In the genomic region with DNA sequence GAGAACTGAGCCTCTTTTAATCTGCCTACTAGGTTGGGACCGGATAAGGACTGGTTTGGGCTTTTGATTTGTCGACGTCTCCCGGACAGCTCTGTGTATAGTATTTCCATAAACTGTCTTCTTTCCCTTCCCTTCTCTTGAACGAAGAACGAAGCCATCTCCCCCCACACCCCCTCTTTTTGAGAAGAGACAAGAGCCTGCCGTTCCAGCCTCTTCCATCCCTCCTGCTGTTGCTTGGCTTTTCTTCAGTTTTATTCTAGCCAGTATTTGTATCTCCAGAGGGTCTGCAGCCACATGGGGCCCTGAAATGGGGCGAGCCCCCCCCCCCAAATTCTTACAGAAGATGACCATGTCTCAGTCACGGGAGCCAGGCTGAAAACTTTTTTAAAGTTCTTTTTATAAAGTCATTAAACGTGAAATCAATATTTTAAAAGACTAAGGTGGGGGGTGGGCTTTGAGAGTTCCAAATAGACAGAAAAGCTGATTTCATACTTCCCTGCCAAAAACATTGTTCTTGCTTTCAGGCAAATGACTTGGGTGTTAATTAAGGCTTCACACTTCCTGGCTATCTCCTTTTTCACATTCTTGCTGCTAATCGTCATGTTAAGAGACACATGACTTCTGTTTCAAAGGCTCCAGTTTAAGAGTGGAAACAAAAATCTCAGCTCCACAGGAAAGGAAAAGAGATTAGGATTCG, we compare ENCODE assay signal across 14 mouse cellular contexts. TPM values are rescaled to one million over a fixed set of nuclear protein-coding genes. Genes with fewer than 3 reads are reported as not detected.
DNase-seq lines count a peak whose midpoint lies in the region; ATAC-seq and TF ChIP-seq lines count a peak whose summit lies in the region.
"Had no signal": no experiment of that assay in that cellular context is flagged by ENCODE, and none has a peak within 500 bp of the region (broad histone marks: within the 10 kb centered on the region; RNA-seq: fewer than 3 reads in every experiment).

No protein-coding gene starts in this region.

- no peaks in the 10 kb centered on the region for H3K27me3 ChIP-seq in forebrain, embryonic 14.5 days (replicated peaks; ENCODE audit: control insufficient read depth, insufficient read depth, low read length)
- no peaks in the 10 kb centered on the region for H3K27me3 ChIP-seq in forebrain, embryonic 11.5 days (ENCODE audit: control insufficient read depth, insufficient read depth, low read length)
- H3K27me3 ChIP-seq in hindbrain, embryonic 16.5 days (replicated peaks; ENCODE audit: control insufficient read depth, insufficient read depth, low read length): no peaks in the 10 kb centered on the region
- H3K27me3 ChIP-seq in hindbrain, embryonic 10.5 days (ENCODE audit: insufficient read depth, poor library complexity, severe bottlenecking): no peaks in the 10 kb centered on the region
- H3K27me3 ChIP-seq in Patski: no peaks in the 10 kb centered on the region
- H3K27me3 ChIP-seq in forebrain, postnatal 0 days (ENCODE audit: insufficient read depth, low read length): no peaks in the 10 kb centered on the region
- H3K27me3 ChIP-seq: kidney, embryonic 15.5 days had no signal

- H3K27ac ChIP-seq in forebrain, embryonic 14.5 days (ENCODE audit: low read depth, low read length): no peak overlapping the region
- no peak overlapping the region for H3K27ac ChIP-seq in forebrain, embryonic 11.5 days (ENCODE audit: low read depth, low read length)
- no peak overlapping the region for H3K27ac ChIP-seq in hindbrain, embryonic 16.5 days (ENCODE audit: low read depth, low read length)
- H3K27ac ChIP-seq in hindbrain, embryonic 10.5 days: no peak overlapping the region
- 0 out of 2 replicates have a peak overlapping the region, but pooled peaks have one; percentile 21 for H3K27ac ChIP-seq in forebrain, postnatal 0 days (ENCODE audit: low read depth, low read length)
- H3K27ac ChIP-seq: kidney, embryonic 15.5 days; layer of hippocampus, adult 2 months; left cerebral cortex, adult 2 months; midbrain, embryonic 12.5 days had no signal

- no peaks in the 10 kb centered on the region for H3K4me1 ChIP-seq in forebrain, embryonic 14.5 days (ENCODE audit: control insufficient read depth, insufficient read depth, low read length)
- H3K4me1 ChIP-seq in forebrain, embryonic 11.5 days (replicated peaks; ENCODE audit: control insufficient read depth, insufficient read depth, low read length): no peaks in the 10 kb centered on the region
- no peaks in the 10 kb centered on the region for H3K4me1 ChIP-seq in hindbrain, embryonic 16.5 days (ENCODE audit: control insufficient read depth, insufficient read depth, low read depth, low read length)
- peaks cover 15% of the 10 kb centered on the region; the same call in 1 of the 2 replicates for H3K4me1 ChIP-seq in hindbrain, embryonic 10.5 days (replicated peaks)
- no peaks in the 10 kb centered on the region for H3K4me1 ChIP-seq in forebrain, postnatal 0 days (ENCODE audit: insufficient read depth)

- POLR2A ChIA-PET in Patski (lab: Charles Lee): interaction anchor here (0.7 to 2.9 kb wide), 5 partner anchors 25 to 104 kb away, joined by 3 to 19 read pairs (median 4); partner anchors contain the start of gene Cnn3

- no peak for TF ChIP-seq CTCF in Patski (IDR thresholded peaks at IDR 0.05)
- TF ChIP-seq CTCF in forebrain, postnatal 0 days (IDR thresholded peaks at IDR 0.05; ENCODE audit: low read depth): no peak

- H3K9me3 ChIP-seq in forebrain, embryonic 14.5 days (replicated peaks; ENCODE audit: control insufficient read depth, low read length): no peaks in the 10 kb centered on the region
- no peaks in the 10 kb centered on the region for H3K9me3 ChIP-seq in forebrain, embryonic 11.5 days (ENCODE audit: control insufficient read depth, low read length)
- no peaks in the 10 kb centered on the region for H3K9me3 ChIP-seq in hindbrain, embryonic 16.5 days (ENCODE audit: control insufficient read depth, low read length)
- no peaks in the 10 kb centered on the region for H3K9me3 ChIP-seq in hindbrain, embryonic 10.5 days
- H3K9me3 ChIP-seq in forebrain, postnatal 0 days (ENCODE audit: low read length): no peaks in the 10 kb centered on the region
- H3K9me3 ChIP-seq: kidney, embryonic 15.5 days; midbrain, embryonic 12.5 days had no signal

- H3K4me3 ChIP-seq in forebrain, embryonic 14.5 days (ENCODE audit: low read depth, low read length): no peak overlapping the region
- no peak overlapping the region for H3K4me3 ChIP-seq in forebrain, embryonic 11.5 days (ENCODE audit: low read depth, low read length)
- no peak overlapping the region for H3K4me3 ChIP-seq in hindbrain, embryonic 16.5 days (ENCODE audit: low read length)
- H3K4me3 ChIP-seq in hindbrain, embryonic 10.5 days: no peak overlapping the region
- H3K4me3 ChIP-seq in forebrain, postnatal 0 days (ENCODE audit: low read depth, low read length): no peak overlapping the region
- H3K4me3 ChIP-seq: kidney, embryonic 15.5 days; layer of hippocampus, adult 2 months; left cerebral cortex, adult 2 months; midbrain, embryonic 12.5 days had no signal

- peak; percentile 59 for DNase-seq in forebrain, embryonic 14.5 days (ENCODE audit: low spot score)
- no peak for DNase-seq in forebrain, embryonic 11.5 days (ENCODE audit: low spot score)
- DNase-seq in hindbrain, embryonic 10.5 days (ENCODE audit: low spot score): no peak
- DNase-seq in Patski (ENCODE audit: low read depth, low spot score): peak; percentile 67
- DNase-seq in forebrain, postnatal 0 days: peak; percentile 18
- DNase-seq in left cerebral cortex, adult 9 months (ENCODE audit: low spot score in 2 of 2): no peak
- DNase-seq in adrenal gland, postnatal 4 days (ENCODE audit: low spot score in 2 of 2): no peak
- DNase-seq: cerebellum, adult 9-11 months; liver had no signal

- no peak overlapping the region for H3K9ac ChIP-seq in forebrain, embryonic 14.5 days (ENCODE audit: low read length)
- H3K9ac ChIP-seq in forebrain, embryonic 11.5 days (ENCODE audit: low read length): no peak overlapping the region
- no peak overlapping the region for H3K9ac ChIP-seq in hindbrain, embryonic 16.5 days (ENCODE audit: low read depth, low read length)
- H3K9ac ChIP-seq in forebrain, postnatal 0 days: no peak overlapping the region
- H3K9ac ChIP-seq: kidney, embryonic 15.5 days; midbrain, embryonic 12.5 days had no signal

- in situ Hi-C loops in Patski (cut with MboI; ENCODE audit: low pct_unique_long_range_greater_than_20kb): no loop called here

- CTCF ChIA-PET in Patski (lab: Charles Lee): interaction anchor here (0.8 to 2.6 kb wide), 12 partner anchors 9 to 120 kb away, joined by 3 to 9 read pairs (median 4); no protein-coding TSS in a partner anchor

- whole genome bisulfite sequencing in forebrain, embryonic 14.5 days: 60% methylated on average over 12 of the region's 12 CpGs
- 73% methylated on average over 12 of the region's 12 CpGs for WGBS in forebrain, embryonic 11.5 days
- 52% methylated on average over 12 of the region's 12 CpGs for WGBS in hindbrain, embryonic 16.5 days
- 67% methylated on average over 12 of the region's 12 CpGs for WGBS in hindbrain, embryonic 10.5 days
- 37% methylated on average over 12 of the region's 12 CpGs for WGBS in forebrain, postnatal 0 days

- H3K4me2 ChIP-seq in forebrain, embryonic 14.5 days (ENCODE audit: low read length): no peak overlapping the region
- H3K4me2 ChIP-seq in forebrain, embryonic 11.5 days (ENCODE audit: low read depth, low read length, severe bottlenecking): no peak overlapping the region
- H3K4me2 ChIP-seq in hindbrain, embryonic 16.5 days (ENCODE audit: low read length): no peak overlapping the region
- H3K4me2 ChIP-seq in forebrain, postnatal 0 days (ENCODE audit: low read depth): no peak overlapping the region
- H3K4me2 ChIP-seq: kidney, embryonic 15.5 days; midbrain, embryonic 12.5 days had no signal

- ATAC-seq in forebrain, embryonic 14.5 days: no peak
- ATAC-seq in forebrain, embryonic 11.5 days (replicated peaks; ENCODE audit: low FRiP score): no peak
- peak; percentile 52 for ATAC-seq in hindbrain, embryonic 16.5 days
- ATAC-seq in Patski: peak; percentile 42
- peak; percentile 65 for ATAC-seq in forebrain, postnatal 0 days

- no peaks in the 10 kb centered on the region for H3K36me3 ChIP-seq in forebrain, embryonic 14.5 days (ENCODE audit: control insufficient read depth, insufficient read depth, low read length)
- H3K36me3 ChIP-seq in forebrain, embryonic 11.5 days (ENCODE audit: control insufficient read depth, insufficient read depth, low read length): no peaks in the 10 kb centered on the region
- H3K36me3 ChIP-seq in hindbrain, embryonic 16.5 days (ENCODE audit: control insufficient read depth, insufficient read depth, low read length): no peaks in the 10 kb centered on the region
- no peaks in the 10 kb centered on the region for H3K36me3 ChIP-seq in hindbrain, embryonic 10.5 days
- no peaks in the 10 kb centered on the region for H3K36me3 ChIP-seq in forebrain, postnatal 0 days (ENCODE audit: insufficient read depth)
- H3K36me3 ChIP-seq: kidney, embryonic 15.5 days; midbrain, embryonic 12.5 days had no signal

RNA-seq across cellular contexts. Expression of gene Cnn3, which starts 55.3 kb away (rescaled TPM):
- 691 and 743 TPM in 2 replicates for polyA plus RNA-seq in forebrain, embryonic 14.5 days (2014; fragmentation: Nextera tagmentation; extraction: Ambion mirVana)
- polyA plus RNA-seq in forebrain, embryonic 11.5 days (2014; fragmentation: Nextera tagmentation; extraction: Ambion mirVana): 954 and 974 TPM in 2 replicates
- polyA plus RNA-seq in hindbrain, embryonic 16.5 days (2015; fragmentation: Nextera tagmentation; extraction: Ambion mirVana): 395 and 417 TPM in 2 replicates
- polyA plus RNA-seq in hindbrain, embryonic 10.5 days (2016; fragmentation: Nextera tagmentation; extraction: Ambion mirVana): 918 and 954 TPM in 2 replicates
- polyA plus RNA-seq in Patski (2021): 770 TPM
- total RNA-seq in forebrain, postnatal 0 days (2014; rRNA removed): 128 and 150 TPM in 2 replicates
- 307 and 319 TPM in 2 replicates for polyA plus RNA-seq in forebrain, postnatal 0 days (2015; fragmentation: Nextera tagmentation; extraction: Ambion mirVana)
- 100 to 1,000 TPM; 191 to 207 TPM for total RNA-seq in adrenal gland, postnatal 4 days (2021)

Comparison
In these comparisons a context has a peak if more than half of its experiments do, and no peak if none do; other contexts are left out.
1. ATAC-seq: peak in hindbrain, embryonic 16.5 days (single experiment), Patski (single experiment) and forebrain, postnatal 0 days (single experiment); none in forebrain, embryonic 14.5 days (single experiment) and forebrain, embryonic 11.5 days (single experiment).
2. DNase-seq: peak in forebrain, embryonic 14.5 days (single experiment), Patski (single experiment) and forebrain, postnatal 0 days (single experiment); none in forebrain, embryonic 11.5 days (single experiment), hindbrain, embryonic 10.5 days (single experiment), left cerebral cortex, adult 9 months (0 of 2) and adrenal gland, postnatal 4 days (0 of 2).